Mouse (Mus musculus) CD8-positive naive resting alpha-beta T cell, adult 2 months (primary cell): Measurements from ENCODE around the gene Dcbld1.
"Not testable (repeated sequence)": the region's sequence is repeated elsewhere in the genome, so short reads cannot be mapped to it uniquely, and the experiment has no call there.

Experiments
- DNase-seq, 2 experiments: peaks; one replicate each; pipeline ENCODE4 v3.0.0; 2022; ENCODE audit warnings: low read depth in 2 of 2, low spot score in 2 of 2

Gene Dcbld1

GRCm38 (mm10) chr10:52260209-52260608, 26.8 kb downstream of the Dcbld1 start:
- no peak for DNase-seq

- no peak for DNase-seq
These were observed 30.7 kb downstream of the Dcbld1 start for GRCm38 (mm10) chr10:52264162-52264561.

- DNase-seq = no peak
These were observed 35.5 kb downstream of the Dcbld1 start for GRCm38 (mm10) chr10:52268879-52269278.

GRCm38 (mm10) chr10:52271385-52271784, 38.0 kb downstream of the Dcbld1 start:
- DNase-seq = no peak

- DNase-seq = no peak
These were observed 39.6 kb downstream of the Dcbld1 start for GRCm38 (mm10) chr10:52273012-52273411.

GRCm38 (mm10) chr10:52274001-52274909, 40.8 kb downstream of the Dcbld1 start:
- DNase-seq = no peak

- no peak for DNase-seq
These were observed 41.6 kb downstream of the Dcbld1 start for GRCm38 (mm10) chr10:52274910-52275604.

GRCm38 (mm10) chr10:52276579-52276978, 43.2 kb downstream of the Dcbld1 start:
- no peak for DNase-seq

GRCm38 (mm10) chr10:52277564-52277963, 44.1 kb downstream of the Dcbld1 start:
- DNase-seq = not testable (repeated sequence)

- DNase-seq = no peak
These were observed 44.6 kb downstream of the Dcbld1 start for GRCm38 (mm10) chr10:52278011-52278434.

- no peak for DNase-seq
These were observed 45.4 kb downstream of the Dcbld1 start for GRCm38 (mm10) chr10:52278866-52279265.

- DNase-seq = no peak
These were observed 46.5 kb downstream of the Dcbld1 start for GRCm38 (mm10) chr10:52279876-52280275.

- no peak for DNase-seq
These were observed 47.2 kb downstream of the Dcbld1 start for GRCm38 (mm10) chr10:52280623-52281022.

GRCm38 (mm10) chr10:52281337-52281736, 47.9 kb downstream of the Dcbld1 start:
- no peak for DNase-seq

GRCm38 (mm10) chr10:52284578-52284977, 51.2 kb downstream of the Dcbld1 start:
- no peak for DNase-seq

GRCm38 (mm10) chr10:52287852-52288533, 54.6 kb downstream of the Dcbld1 start:
- DNase-seq = no peak

GRCm38 (mm10) chr10:52289261-52289660, 55.8 kb downstream of the Dcbld1 start:
- DNase-seq = no peak

- not testable (repeated sequence) for DNase-seq
These were observed 59.0 kb downstream of the Dcbld1 start for GRCm38 (mm10) chr10:52292391-52292790.

- DNase-seq = no peak
These were observed 60.6 kb downstream of the Dcbld1 start for GRCm38 (mm10) chr10:52293921-52294577.

- DNase-seq = no peak
These were observed 62.5 kb downstream of the Dcbld1 start for GRCm38 (mm10) chr10:52295934-52296333.

- not testable (repeated sequence) for DNase-seq
These were observed 65.1 kb downstream of the Dcbld1 start for GRCm38 (mm10) chr10:52298568-52298967.
